Mouse (Mus musculus) stomach, embryonic 16.5 days (tissue): ENCODE measurements around the gene Hoxb9. TPM values are rescaled to one million over a fixed set of nuclear protein-coding genes. Genes with fewer than 3 reads are reported as not detected.
A peak's percentile ranks its signal among the peaks of the same experiment; 100 is the strongest.

ENCODE experiments used
- ATAC-seq: fragments of 200-750 bp; cut with Nextera tagmentation; 2 replicates; pipeline ENCODE4 v1.8.0; 2017; ENCODE audit warnings: moderate number of reproducible peaks, moderate TSS enrichment; ENCODE audit not compliant: insufficient read depth, low FRiP score
- H3K27ac ChIP-seq: fragments of 300-500 bp; sonication (generic); 2 replicates; pipeline ENCODE4 v1.5.1; 2014; ENCODE audit warnings: low read length
- H3K27me3 ChIP-seq: fragments of 300-500 bp; sonication (generic); 2 replicates; pipeline ENCODE4 v1.6.1; 2014; ENCODE audit warnings: low read length, control low read depth, mixed read lengths; ENCODE audit not compliant: control insufficient read depth, insufficient read depth
- H3K36me3 ChIP-seq: fragments of 300-500 bp; sonication (generic); 2 replicates; pipeline ENCODE4 v1.6.1; 2014; ENCODE audit warnings: low read length; ENCODE audit not compliant: control insufficient read depth, insufficient read depth
- H3K4me1 ChIP-seq: fragments of 300-500 bp; sonication (generic); 2 replicates; pipeline ENCODE4 v1.6.1; 2014; ENCODE audit warnings: low read length, control low read depth, mixed read lengths; ENCODE audit not compliant: control insufficient read depth, insufficient read depth
- H3K4me2 ChIP-seq: fragments of 300-500 bp; sonication (generic); 2 replicates; pipeline ENCODE4 v1.6.1; 2014; ENCODE audit warnings: low read depth, low read length, mixed read lengths
- H3K4me3 ChIP-seq: fragments of 300-500 bp; sonication (generic); replicated peaks from 2 replicates; pipeline ENCODE4 v1.5.1; 2014; ENCODE audit warnings: mild to moderate bottlenecking, low read length
- H3K9ac ChIP-seq: fragments of 300-500 bp; sonication (generic); 2 replicates; pipeline ENCODE4 v1.6.1; 2014; ENCODE audit warnings: low read length
- H3K9me3 ChIP-seq: fragments of 300-500 bp; sonication (generic); replicated peaks from 2 replicates; pipeline ENCODE4 v1.6.1; 2016; ENCODE audit warnings: low read length, control low read depth; ENCODE audit not compliant: control insufficient read depth
- WGBS: fragments of 180-500 bp; shearing (Covaris S2); extraction: QIAGEN DNeasy Blood & Tissue Kit; methylation state at CpG from one replicate; pipeline ENCODE4 v1.1.7; 2014; 5-methylcytosine and 5-hydroxymethylcytosine counted together
- polyA plus RNA-seq: library from polyadenylated mRNA; unstranded; fragments of >200 nt; fragmentation: Nextera tagmentation; extraction: Ambion mirVana; gene quantifications from 2 replicates; pipeline ENCODE4 v1.2.1, GENCODE M21; 2015

Hoxb9 gene
- polyA plus RNA-seq, 1 experiment from 2014 or later, result 0.14 TPM

- Histone ChIP-seq H3K9me3 (no peaks in the 10 kb centered on the region), H3K9ac (no peak overlapping the region)
These were observed 3.2 kb downstream of the Hoxb9 start for GRCm38 (mm10) chr11:96274428-96274827.

GRCm38 (mm10) chr11:96275896-96276295 lies 4.6 kb downstream of the Hoxb9 start:
- H3K27me3 ChIP-seq, result peaks cover 90% of the 10 kb centered on the region

More at GRCm38 (mm10) chr11:96274428-96274827, 3.2 kb downstream of the Hoxb9 start:
- Histone ChIP-seq H3K27ac (no peak overlapping the region), H3K4me3 (no peak overlapping the region), H3K4me1 (peaks cover 14% of the 10 kb centered on the region), H3K4me2 (no peak overlapping the region), H3K36me3 (no peaks in the 10 kb centered on the region), H3K27me3 (peaks cover 96% of the 10 kb centered on the region)
- WGBS, result 11% methylated on average over 10 of the region's 10 CpGs
- ATAC-seq, result no peak

DNA sequence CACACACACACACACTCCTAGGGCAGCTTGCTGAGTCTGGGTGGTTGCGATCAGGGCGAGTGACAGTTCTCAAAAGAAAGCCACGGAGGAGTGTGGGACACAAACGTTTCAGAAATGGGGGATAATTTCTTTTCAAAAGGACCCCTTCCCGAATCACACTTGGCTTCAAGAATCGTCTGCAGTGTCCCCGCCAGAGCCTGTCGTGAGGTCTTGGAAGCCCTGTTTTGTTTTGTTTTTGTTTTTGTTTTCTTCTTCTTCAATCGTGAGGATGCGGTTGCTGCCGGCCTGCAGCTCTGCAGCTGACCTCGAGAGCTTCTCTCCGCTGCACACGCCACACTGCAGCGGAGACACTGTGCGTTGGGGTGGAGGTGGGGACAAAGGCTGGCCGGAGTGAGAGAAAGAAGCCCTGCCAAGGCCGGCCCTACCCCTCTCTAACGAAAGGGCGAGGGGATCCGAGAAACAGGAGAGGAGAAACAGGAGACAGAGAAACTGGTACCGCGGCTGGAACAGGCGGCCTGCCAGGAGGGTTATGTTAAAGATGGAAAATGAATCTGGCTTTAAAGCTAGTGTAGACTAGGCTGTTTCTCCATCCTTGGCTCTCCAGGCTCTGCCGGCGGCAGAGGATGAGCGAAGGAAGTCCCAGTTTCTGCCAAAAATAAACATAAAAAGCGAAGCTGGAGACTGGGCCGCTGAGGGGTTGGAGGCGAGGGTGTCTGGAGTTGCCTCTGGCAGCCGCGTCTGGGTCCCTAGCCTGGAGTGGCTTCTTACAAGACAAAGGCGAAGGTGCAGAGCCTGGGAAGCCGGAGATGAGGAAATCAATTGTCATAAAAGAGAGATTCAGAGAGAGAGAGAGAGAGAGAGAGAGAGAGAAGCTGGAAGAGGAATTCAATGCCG lies 6.1 kb downstream of the Hoxb9 start:
- Histone ChIP-seq H3K27me3 (peaks cover 86% of the 10 kb centered on the region), H3K27ac (no peak overlapping the region), H3K9ac (no peak overlapping the region), H3K9me3 (no peaks in the 10 kb centered on the region), H3K36me3 (no peaks in the 10 kb centered on the region), H3K4me3 (no peak overlapping the region), H3K4me1 (0 out of 2 replicates have a peak, but pooled peaks cover 2% of the 10 kb centered on the region), H3K4me2 (peak overlapping the region; percentile 25; the same call in 1 of the 2 replicates)
- ATAC-seq, result no peak
- WGBS, result 4% methylated on average over 35 of the region's 35 CpGs

More at GRCm38 (mm10) chr11:96275896-96276295, 4.6 kb downstream of the Hoxb9 start:
- no peak overlapping the region for H3K4me2 ChIP-seq
- peaks cover 14% of the 10 kb centered on the region for H3K4me1 ChIP-seq
- no peak for ATAC-seq
- no peak overlapping the region for H3K27ac ChIP-seq
- H3K9ac ChIP-seq, result no peak overlapping the region
- H3K9me3 ChIP-seq, result no peaks in the 10 kb centered on the region
- 15% methylated on average over 4 of the region's 4 CpGs for WGBS
- no peaks in the 10 kb centered on the region for H3K36me3 ChIP-seq
- H3K4me3 ChIP-seq, result no peak overlapping the region

- Histone ChIP-seq H3K9me3 (no peaks in the 10 kb centered on the region), H3K36me3 (no peaks in the 10 kb centered on the region), H3K4me3 (no peak overlapping the region), H3K9ac (no peak overlapping the region), H3K4me1 (no peaks in the 10 kb centered on the region), H3K4me2 (no peak overlapping the region), H3K27ac (no peak overlapping the region), H3K27me3 (peaks cover 82% of the 10 kb centered on the region)
- ATAC-seq, result no peak
- 21% methylated on average over 14 of the region's 14 CpGs for WGBS
These were observed 7.1 kb downstream of the Hoxb9 start for GRCm38 (mm10) chr11:96278324-96278723.

- under 1% methylated on average over 9 of the region's 9 CpGs for WGBS
- H3K27ac ChIP-seq, result no peak overlapping the region
- H3K4me3 ChIP-seq, result no peak overlapping the region
- H3K4me2 ChIP-seq, result no peak overlapping the region
- H3K9me3 ChIP-seq, result no peaks in the 10 kb centered on the region
- no peaks in the 10 kb centered on the region for H3K4me1 ChIP-seq
- peak; percentile 77; the same call in 1 of the 2 replicates for ATAC-seq
- H3K27me3 ChIP-seq, result peaks cover 81% of the 10 kb centered on the region
- H3K9ac ChIP-seq, result no peak overlapping the region
- no peaks in the 10 kb centered on the region for H3K36me3 ChIP-seq
These were observed 7.5 kb downstream of the Hoxb9 start for GRCm38 (mm10) chr11:96278773-96279172.

GRCm38 (mm10) chr11:96279421-96280233 lies 8.4 kb downstream of the Hoxb9 start:
- H3K9ac ChIP-seq, result no peak overlapping the region
- no peak overlapping the region for H3K27ac ChIP-seq
- 7% methylated on average over 31 of the region's 31 CpGs for WGBS
- peaks cover 74% of the 10 kb centered on the region for H3K27me3 ChIP-seq
- ATAC-seq, result no peak
- peak overlapping the region; percentile 23 for H3K4me2 ChIP-seq
- H3K36me3 ChIP-seq, result no peaks in the 10 kb centered on the region
- H3K4me1 ChIP-seq, result no peaks in the 10 kb centered on the region
- H3K4me3 ChIP-seq, result 0 out of 2 replicates have a peak overlapping the region, but pooled peaks have one; percentile 10
- no peaks in the 10 kb centered on the region for H3K9me3 ChIP-seq

DNA sequence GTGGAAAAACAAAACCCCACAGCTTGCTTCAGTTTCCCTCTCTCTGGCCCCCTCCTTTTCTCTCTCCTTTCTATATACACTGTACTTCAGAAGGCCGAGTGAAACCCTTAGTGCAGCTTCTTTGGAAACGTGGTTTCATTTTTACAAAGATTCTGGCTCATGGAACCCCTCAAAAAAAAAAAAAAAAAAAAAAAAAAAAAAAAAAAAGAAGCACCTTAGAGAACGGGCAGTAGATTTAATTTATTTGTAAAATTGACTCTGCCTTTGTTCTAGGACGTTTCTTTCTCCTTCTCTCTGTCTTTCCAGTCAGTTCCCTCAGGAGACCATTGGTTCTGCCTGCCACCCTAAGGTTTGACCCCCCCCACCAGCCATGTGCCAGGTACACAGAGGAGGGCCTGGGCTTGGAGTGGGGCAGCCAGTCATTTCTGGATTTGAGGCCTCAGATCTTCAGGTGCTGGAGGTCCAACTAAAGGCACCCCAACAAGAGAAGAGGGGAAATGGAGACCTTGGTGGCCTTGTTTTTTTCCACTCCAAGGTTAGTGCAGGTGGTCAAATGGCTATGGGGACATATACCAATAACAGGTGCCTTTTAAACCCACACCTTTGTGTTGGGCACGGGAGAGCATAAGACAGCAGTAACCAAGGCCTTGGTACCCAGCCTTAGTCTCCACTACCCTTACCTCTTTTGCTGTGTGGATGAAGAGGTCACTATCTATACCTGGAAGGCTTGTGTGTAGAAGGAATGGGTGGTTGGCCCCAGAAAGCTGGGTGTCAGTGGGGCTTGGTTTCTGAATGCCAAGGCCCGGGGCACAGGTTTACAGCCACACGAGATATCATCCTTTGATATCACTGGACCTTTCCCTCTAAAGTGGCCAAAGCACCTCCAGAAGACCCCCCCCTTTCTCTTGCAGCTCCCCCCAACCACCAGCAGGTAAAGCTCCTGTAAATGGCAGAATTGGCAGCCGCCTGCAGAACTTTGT lies 9.4 kb downstream of the Hoxb9 start:
- Histone ChIP-seq H3K9ac (no peak overlapping the region), H3K9me3 (no peaks in the 10 kb centered on the region), H3K4me3 (no peak overlapping the region), H3K4me2 (no peak overlapping the region), H3K27me3 (peaks cover 70% of the 10 kb centered on the region), H3K4me1 (no peaks in the 10 kb centered on the region), H3K27ac (no peak overlapping the region), H3K36me3 (no peaks in the 10 kb centered on the region)
- 29% methylated on average over 8 of the region's 8 CpGs for WGBS
- no peak for ATAC-seq

- no peak overlapping the region for H3K9ac ChIP-seq
- ATAC-seq, result no peak
- WGBS, result 20% methylated on average over 18 of the region's 18 CpGs
- H3K4me1 ChIP-seq, result no peaks in the 10 kb centered on the region
- no peaks in the 10 kb centered on the region for H3K36me3 ChIP-seq
- H3K4me3 ChIP-seq, result no peak overlapping the region
- peaks cover 63% of the 10 kb centered on the region for H3K27me3 ChIP-seq
- H3K27ac ChIP-seq, result no peak overlapping the region
- no peaks in the 10 kb centered on the region for H3K9me3 ChIP-seq
- no peak overlapping the region for H3K4me2 ChIP-seq
These were observed 10.1 kb downstream of the Hoxb9 start for GRCm38 (mm10) chr11:96281396-96281795.
